Mouse (Mus musculus): ENCODE measurements around the gene Itpr1. TPM values are rescaled to one million over a fixed set of nuclear protein-coding genes. Genes with fewer than 3 reads are reported as not detected.

Gene Itpr1
- polyA plus RNA-seq, 1 experiment from 2014 or later: 4.0 TPM

DNA sequence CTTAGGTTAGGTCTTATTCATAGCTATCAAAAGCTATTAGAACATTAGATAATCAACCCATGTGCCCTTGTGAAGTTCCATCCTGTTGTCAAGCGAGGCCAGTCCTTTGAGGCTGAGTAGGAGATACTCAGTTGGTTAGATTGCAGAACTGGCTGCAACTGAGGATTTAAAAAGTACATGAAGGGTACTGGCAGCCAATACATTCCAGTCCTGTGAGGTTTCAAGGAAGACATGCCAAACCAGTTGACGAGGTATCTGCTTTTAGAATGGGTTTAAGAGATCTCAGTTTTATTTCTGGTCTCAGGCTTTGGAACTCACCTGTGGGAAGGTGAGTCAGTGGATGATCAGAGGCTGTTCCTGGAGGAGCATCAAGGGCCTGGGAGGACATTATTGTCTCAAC lies 137.9 kb downstream of the Itpr1 start:
- TF ChIP-seq EP300 (optimal IDR thresholded peaks at IDR 0.05) (no peak), CTCF (IDR thresholded peaks at IDR 0.05; ENCODE audit: low read depth) (no peak)
- 84% methylated on average over 2 of the region's 2 CpGs for WGBS
- H3K4me1 ChIP-seq (replicated peaks; ENCODE audit: control insufficient read depth, insufficient read depth): no peaks in the 10 kb centered on the region

DNA sequence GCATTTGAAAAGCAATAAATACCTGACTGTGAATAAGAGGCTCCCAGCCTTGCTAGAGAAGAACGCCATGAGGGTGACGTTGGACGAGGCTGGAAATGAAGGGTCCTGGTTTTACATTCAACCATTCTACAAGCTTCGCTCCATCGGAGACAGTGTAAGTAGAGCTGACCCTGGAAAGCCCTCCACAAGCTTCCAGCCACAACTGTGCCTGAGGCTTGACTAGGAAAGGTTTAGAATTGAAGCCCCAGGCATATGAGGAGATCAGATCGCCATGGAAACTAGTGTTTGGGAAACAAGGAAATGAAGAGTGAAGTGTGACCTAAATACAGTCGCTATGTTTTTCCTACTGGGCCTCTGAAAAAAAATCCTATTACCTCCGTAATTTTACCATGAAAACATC lies 139.1 kb downstream of the Itpr1 start:
- no peaks in the 10 kb centered on the region for H3K27me3 ChIP-seq (ENCODE audit: control insufficient read depth, insufficient read depth, low read length)
- H3K27ac ChIP-seq (replicated peaks): no peak overlapping the region
- ATAC-seq (ENCODE audit: low FRiP score, low TSS enrichment) (no peak), DNase-seq (ENCODE audit: low spot score) (no peak)
- no peak overlapping the region for H3K9ac ChIP-seq (ENCODE audit: low read length)
- no peaks in the 10 kb centered on the region for H3K4me1 ChIP-seq (replicated peaks; ENCODE audit: control insufficient read depth, insufficient read depth)
- H3K4me3 ChIP-seq (ENCODE audit: low read depth, low read length): no peak overlapping the region
- TF ChIP-seq CTCF (IDR thresholded peaks at IDR 0.05; ENCODE audit: low read depth): no peak
- H3K4me2 ChIP-seq (replicated peaks; ENCODE audit: low read depth): no peak overlapping the region
- H3K9me3 ChIP-seq (ENCODE audit: control insufficient read depth, low read length): no peaks in the 10 kb centered on the region
- WGBS: 85% methylated on average over 8 of the region's 8 CpGs
- H3K36me3 ChIP-seq (ENCODE audit: control insufficient read depth, insufficient read depth, low read length): peaks cover 8% of the 10 kb centered on the region; the same call in 1 of the 2 replicates

More for the DNA sequence above, 137.9 kb downstream of the Itpr1 start:
- peaks cover 2% of the 10 kb centered on the region; the same call in 1 of the 2 replicates for H3K36me3 ChIP-seq (ENCODE audit: control insufficient read depth, insufficient read depth, low read length)
- no peaks in the 10 kb centered on the region for H3K27me3 ChIP-seq (ENCODE audit: control insufficient read depth, insufficient read depth, low read length)
- H3K4me3 ChIP-seq (ENCODE audit: low read depth, low read length): no peak overlapping the region
- H3K9ac ChIP-seq (ENCODE audit: low read length): no peak overlapping the region
- ATAC-seq (ENCODE audit: low FRiP score, low TSS enrichment) (no peak), DNase-seq (ENCODE audit: low spot score) (no peak)
- H3K27ac ChIP-seq (replicated peaks): no peak overlapping the region
- H3K9me3 ChIP-seq (ENCODE audit: control insufficient read depth, low read length): no peaks in the 10 kb centered on the region
- no peak overlapping the region for H3K4me2 ChIP-seq (replicated peaks; ENCODE audit: low read depth)

DNA sequence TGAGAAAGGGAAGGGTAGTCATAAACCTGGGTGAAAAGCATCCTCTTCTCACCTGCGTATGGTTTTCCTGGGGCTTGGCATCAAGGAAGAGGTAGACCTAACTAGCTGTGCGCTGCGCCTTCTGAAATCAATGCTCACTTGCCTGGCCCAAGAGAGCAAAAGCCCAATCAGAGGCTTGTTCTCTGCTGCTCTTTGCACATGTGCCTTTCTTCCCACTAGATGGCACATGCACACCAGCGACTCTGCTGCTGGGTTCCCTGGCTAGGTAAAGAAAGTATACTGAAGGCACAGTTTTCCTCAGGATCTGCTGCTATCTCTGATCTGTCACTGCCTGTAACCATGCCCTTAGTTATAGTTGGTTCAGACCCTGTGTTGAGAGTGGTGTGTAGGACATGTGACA lies 154.5 kb downstream of the Itpr1 start:
- DNase-seq (ENCODE audit: low spot score) (no peak), ATAC-seq (ENCODE audit: low FRiP score, low TSS enrichment) (no peak)
- no peak overlapping the region for H3K27ac ChIP-seq (replicated peaks)
- H3K9ac ChIP-seq (ENCODE audit: low read length): no peak overlapping the region
- TF ChIP-seq CTCF (IDR thresholded peaks at IDR 0.05; ENCODE audit: low read depth) (peak; percentile 73), EP300 (optimal IDR thresholded peaks at IDR 0.05) (no peak)
- peaks cover 6% of the 10 kb centered on the region; the same call in 1 of the 2 replicates for H3K36me3 ChIP-seq (ENCODE audit: control insufficient read depth, insufficient read depth, low read length)
- WGBS: 87% methylated on average over 4 of the region's 4 CpGs
- H3K4me3 ChIP-seq (ENCODE audit: low read depth, low read length): no peak overlapping the region
- H3K4me2 ChIP-seq (replicated peaks; ENCODE audit: low read depth): no peak overlapping the region
- no peaks in the 10 kb centered on the region for H3K4me1 ChIP-seq (replicated peaks; ENCODE audit: control insufficient read depth, insufficient read depth)
- no peaks in the 10 kb centered on the region for H3K9me3 ChIP-seq (ENCODE audit: control insufficient read depth, low read length)
- H3K27me3 ChIP-seq (ENCODE audit: control insufficient read depth, insufficient read depth, low read length): no peaks in the 10 kb centered on the region

DNA sequence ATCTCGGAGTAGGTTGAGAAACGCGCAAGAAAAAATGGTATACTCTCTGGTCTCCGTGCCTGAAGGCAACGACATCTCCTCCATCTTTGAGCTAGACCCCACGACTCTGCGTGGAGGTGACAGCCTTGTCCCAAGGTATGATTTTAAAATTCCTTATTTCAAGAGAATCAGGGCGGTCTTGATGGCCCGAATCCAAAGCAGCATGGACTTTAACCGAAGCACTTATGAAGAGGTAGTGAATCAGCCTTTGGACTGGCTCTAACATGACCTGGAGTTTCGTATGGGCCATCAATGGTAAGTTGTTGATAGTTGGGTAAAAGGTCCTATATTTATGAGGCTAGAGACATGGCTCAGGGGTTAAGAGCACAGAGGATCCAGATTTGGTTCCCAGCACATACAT lies 156.1 kb downstream of the Itpr1 start:
- Histone ChIP-seq H3K9me3 (ENCODE audit: control insufficient read depth, low read length) (no peaks in the 10 kb centered on the region), H3K27ac (replicated peaks) (no peak overlapping the region), H3K36me3 (ENCODE audit: control insufficient read depth, insufficient read depth, low read length) (peaks cover 6% of the 10 kb centered on the region; the same call in 1 of the 2 replicates), H3K9ac (ENCODE audit: low read length) (no peak overlapping the region), H3K4me3 (ENCODE audit: low read depth, low read length) (no peak overlapping the region), H3K27me3 (ENCODE audit: control insufficient read depth, insufficient read depth, low read length) (no peaks in the 10 kb centered on the region), H3K4me1 (replicated peaks; ENCODE audit: control insufficient read depth, insufficient read depth) (no peaks in the 10 kb centered on the region), H3K4me2 (replicated peaks; ENCODE audit: low read depth) (no peak overlapping the region)
- DNase-seq (ENCODE audit: low spot score) (no peak), ATAC-seq (ENCODE audit: low FRiP score, low TSS enrichment) (no peak)
- 95% methylated on average over 11 of the region's 11 CpGs for WGBS
- TF ChIP-seq CTCF (IDR thresholded peaks at IDR 0.05; ENCODE audit: low read depth) (no peak), EP300 (optimal IDR thresholded peaks at IDR 0.05) (no peak)

DNA sequence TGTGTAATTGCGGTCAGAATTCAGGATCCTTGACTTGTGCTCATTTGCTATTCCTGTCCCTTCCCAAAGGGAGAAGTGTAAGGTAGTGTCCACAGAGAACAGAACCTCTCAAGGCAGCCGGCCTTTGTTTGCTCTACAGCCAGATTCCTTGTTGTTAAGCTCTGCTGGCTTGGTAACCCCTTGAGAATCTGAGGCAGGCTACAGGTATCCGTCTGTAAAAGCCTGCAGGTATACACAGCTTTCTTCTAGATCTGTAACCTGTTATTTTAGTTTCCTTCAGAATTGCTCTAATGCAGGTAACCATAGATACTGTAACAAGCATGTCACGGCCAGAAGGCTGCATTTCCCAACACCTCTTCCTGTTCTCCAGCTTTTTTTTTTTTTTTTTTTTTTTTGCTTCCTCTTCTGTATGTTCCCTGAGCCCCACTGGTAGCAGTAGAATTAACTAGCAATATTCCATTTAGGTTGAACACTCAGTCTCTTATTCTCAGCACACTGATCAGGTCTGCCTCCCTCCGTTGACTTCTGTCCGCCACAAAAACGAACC lies 158.5 kb downstream of the Itpr1 start:
- no peak overlapping the region for H3K27ac ChIP-seq (replicated peaks)
- H3K9ac ChIP-seq (ENCODE audit: low read length): no peak overlapping the region
- H3K27me3 ChIP-seq (ENCODE audit: control insufficient read depth, insufficient read depth, low read length): no peaks in the 10 kb centered on the region
- TF ChIP-seq CTCF (IDR thresholded peaks at IDR 0.05; ENCODE audit: low read depth) (no peak), EP300 (optimal IDR thresholded peaks at IDR 0.05) (no peak)
- no peak for DNase-seq (ENCODE audit: low spot score)
- H3K4me1 ChIP-seq (replicated peaks; ENCODE audit: control insufficient read depth, insufficient read depth): no peaks in the 10 kb centered on the region
- H3K4me2 ChIP-seq (replicated peaks; ENCODE audit: low read depth): no peak overlapping the region
- peaks cover 6% of the 10 kb centered on the region; the same call in 1 of the 2 replicates for H3K36me3 ChIP-seq (ENCODE audit: control insufficient read depth, insufficient read depth, low read length)
- no peak for ATAC-seq (ENCODE audit: low FRiP score, low TSS enrichment)
- H3K9me3 ChIP-seq (ENCODE audit: control insufficient read depth, low read length): no peaks in the 10 kb centered on the region
- 76% methylated on average over 7 of the region's 7 CpGs for WGBS
- H3K4me3 ChIP-seq (ENCODE audit: low read depth, low read length): no peak overlapping the region

DNA sequence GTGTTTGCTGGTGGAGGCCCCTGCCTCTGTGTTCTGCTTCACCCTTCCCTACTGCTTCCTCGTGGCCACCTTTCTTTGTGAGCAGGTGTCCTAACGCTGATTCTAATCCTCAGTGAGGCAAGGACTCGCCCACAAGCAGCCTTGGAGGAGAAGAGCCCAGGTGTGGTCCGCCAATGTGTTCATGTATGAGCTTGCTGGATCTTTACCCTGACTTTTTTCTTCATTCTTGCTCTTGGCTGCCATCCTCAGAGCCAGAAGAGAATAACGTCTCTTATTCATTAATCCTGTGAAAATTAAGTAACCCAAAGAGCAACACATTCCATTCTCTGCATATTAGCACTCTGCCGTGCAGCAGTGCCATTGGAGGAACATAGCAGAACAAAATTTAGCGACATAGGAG lies 161.1 kb downstream of the Itpr1 start:
- Histone ChIP-seq H3K9me3 (ENCODE audit: control insufficient read depth, low read length) (no peaks in the 10 kb centered on the region), H3K4me1 (replicated peaks; ENCODE audit: control insufficient read depth, insufficient read depth) (no peaks in the 10 kb centered on the region), H3K27me3 (ENCODE audit: control insufficient read depth, insufficient read depth, low read length) (no peaks in the 10 kb centered on the region), H3K9ac (ENCODE audit: low read length) (no peak overlapping the region), H3K4me3 (ENCODE audit: low read depth, low read length) (no peak overlapping the region), H3K27ac (replicated peaks) (no peak overlapping the region), H3K36me3 (ENCODE audit: control insufficient read depth, insufficient read depth, low read length) (peaks cover 3% of the 10 kb centered on the region; the same call in 1 of the 2 replicates), H3K4me2 (replicated peaks; ENCODE audit: low read depth) (no peak overlapping the region)
- TF ChIP-seq EP300 (optimal IDR thresholded peaks at IDR 0.05) (no peak), CTCF (IDR thresholded peaks at IDR 0.05; ENCODE audit: low read depth) (peak; percentile 57)
- no peak for ATAC-seq (ENCODE audit: low FRiP score, low TSS enrichment)
- WGBS: 51% methylated on average over 7 of the region's 7 CpGs
- no peak for DNase-seq (ENCODE audit: low spot score)
